Mouse (Mus musculus) bone marrow, adult 2 months (tissue): Measurements from ENCODE around the gene Magi2.

Experiments
- CTCF ChIP-seq: fragments of 200-500 bp; IDR thresholded peaks from 2 replicates; pipeline ENCODE4 v1.5.1; 2011; ENCODE audit warnings: low read length, control low read depth; ENCODE audit not compliant: control insufficient read depth, insufficient read depth
- POLR2A ChIP-seq: fragments of 200-500 bp; IDR thresholded peaks from 2 replicates; pipeline ENCODE4 v1.6.1; 2011; ENCODE audit warnings: low read depth, mild to moderate bottlenecking, control low read depth, low read length, borderline replicate concordance; ENCODE audit not compliant: control insufficient read depth

- no peak for TF ChIP-seq CTCF
- TF ChIP-seq POLR2A: no peak
Measured at GRCm38 (mm10) chr5:20018063-20018462, 791.2 kb downstream of the Magi2 start.
